Mouse (Mus musculus): ENCODE data around the gene Arhgef40. TPM values are rescaled to one million over a fixed set of nuclear protein-coding genes. Genes with fewer than 3 reads are reported as not detected.

Arhgef40 gene
- polyA plus RNA-seq, 1 experiment from 2014 or later = 36.4 TPM

DNA sequence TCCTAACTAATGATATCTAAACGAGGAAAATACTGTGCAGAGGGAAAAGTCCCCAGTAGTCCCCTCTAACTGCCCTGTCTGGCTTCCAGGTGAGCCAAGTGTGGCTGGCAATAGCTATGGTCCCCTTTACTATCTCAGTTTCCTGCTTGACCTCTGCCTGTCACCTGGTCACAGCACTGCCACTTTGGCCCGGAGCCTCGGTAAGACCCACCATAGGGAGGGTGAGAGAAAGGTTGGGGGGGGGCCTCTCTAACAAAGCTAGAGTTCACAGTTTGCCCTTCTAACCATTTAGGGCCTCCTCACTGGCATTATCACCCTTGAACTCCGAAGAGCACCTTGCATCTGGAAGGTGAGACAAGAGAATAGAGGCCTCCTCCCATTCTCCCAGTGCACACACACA, 33.1 kb downstream of the Arhgef40 start:
- H3K4me1 ChIP-seq (replicated peaks; ENCODE audit: control insufficient read depth, insufficient read depth) = peaks cover 13% of the 10 kb centered on the region; the same call in 1 of the 2 replicates
- no peak overlapping the region for H3K4me2 ChIP-seq (replicated peaks; ENCODE audit: low read depth)
- no peak overlapping the region for H3K4me3 ChIP-seq (ENCODE audit: low read depth, low read length)
- H3K27me3 ChIP-seq (ENCODE audit: control insufficient read depth, insufficient read depth, low read length) = no peaks in the 10 kb centered on the region
- TF ChIP-seq EP300 (optimal IDR thresholded peaks at IDR 0.05) (no peak), CTCF (IDR thresholded peaks at IDR 0.05; ENCODE audit: low read depth) (no peak)
- H3K36me3 ChIP-seq (ENCODE audit: control insufficient read depth, insufficient read depth, low read length) = no peaks in the 10 kb centered on the region
- ATAC-seq (ENCODE audit: low FRiP score, low TSS enrichment) (no peak), DNase-seq (ENCODE audit: low spot score) (no peak)
- no peaks in the 10 kb centered on the region for H3K9me3 ChIP-seq (ENCODE audit: control insufficient read depth, low read length)
- H3K9ac ChIP-seq (ENCODE audit: low read length) = no peak overlapping the region
- 77% methylated on average over 4 of the region's 4 CpGs for WGBS
- H3K27ac ChIP-seq (replicated peaks) = no peak overlapping the region

- WGBS = 82% methylated on average over 15 of the region's 15 CpGs
- H3K9ac ChIP-seq (ENCODE audit: low read length) = peak overlapping the region; percentile 95; the same call in 1 of the 2 replicates
Observed at GRCm38 (mm10) chr14:52018248-52019050, 33.9 kb downstream of the Arhgef40 start.

DNA sequence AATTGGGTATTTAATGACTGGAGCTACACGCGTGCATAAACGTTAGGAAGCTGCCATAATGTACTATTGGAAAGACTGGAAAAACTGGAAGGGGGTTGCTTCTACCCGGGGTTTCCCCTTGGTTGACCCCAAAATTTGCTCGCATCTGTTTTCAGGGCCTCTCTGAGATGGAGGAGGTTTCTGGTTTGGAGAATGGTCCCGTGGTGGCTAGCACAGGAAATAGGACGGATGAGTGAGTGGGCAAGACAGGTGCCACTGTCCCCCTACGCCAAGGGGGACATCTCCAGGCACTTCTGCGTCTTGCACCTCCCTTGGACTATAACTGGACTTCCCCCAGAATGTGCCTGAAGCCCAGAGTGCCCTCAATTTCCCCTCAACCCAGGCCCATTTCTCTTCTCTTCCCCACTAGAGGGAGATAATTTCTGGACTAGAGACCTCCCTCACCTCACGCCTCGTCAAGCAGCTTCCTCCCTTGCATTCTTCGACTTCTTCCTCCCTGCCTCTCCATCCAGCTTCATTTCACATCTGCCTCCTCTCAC, 34.6 kb downstream of the Arhgef40 start:
- Histone ChIP-seq H3K9me3 (ENCODE audit: control insufficient read depth, low read length) (no peaks in the 10 kb centered on the region), H3K27ac (replicated peaks) (peak overlapping the region; percentile 100), H3K36me3 (ENCODE audit: control insufficient read depth, insufficient read depth, low read length) (no peaks in the 10 kb centered on the region), H3K9ac (ENCODE audit: low read length) (peak overlapping the region; percentile 95), H3K27me3 (ENCODE audit: control insufficient read depth, insufficient read depth, low read length) (no peaks in the 10 kb centered on the region), H3K4me3 (ENCODE audit: low read depth, low read length) (peak overlapping the region; percentile 71), H3K4me1 (replicated peaks; ENCODE audit: control insufficient read depth, insufficient read depth) (peaks cover 13% of the 10 kb centered on the region; the same call in 1 of the 2 replicates), H3K4me2 (replicated peaks; ENCODE audit: low read depth) (peak overlapping the region; percentile 75)
- ATAC-seq (ENCODE audit: low FRiP score, low TSS enrichment) = peak; percentile 0; the same call in 1 of the 2 replicates
- DNase-seq (ENCODE audit: low spot score) = no peak
- no peak; the same call in 1 of the 2 replicates for TF ChIP-seq CTCF (IDR thresholded peaks at IDR 0.05; ENCODE audit: low read depth)
- no peak for TF ChIP-seq EP300 (optimal IDR thresholded peaks at IDR 0.05)
- WGBS = 24% methylated on average over 12 of the region's 12 CpGs

More at GRCm38 (mm10) chr14:52018248-52019050, 33.9 kb downstream of the Arhgef40 start:
- peak overlapping the region; percentile 100; the same call in 1 of the 2 replicates for H3K27ac ChIP-seq (replicated peaks)
- DNase-seq (ENCODE audit: low spot score) = no peak
- H3K36me3 ChIP-seq (ENCODE audit: control insufficient read depth, insufficient read depth, low read length) = no peaks in the 10 kb centered on the region
- peaks cover 13% of the 10 kb centered on the region; the same call in 1 of the 2 replicates for H3K4me1 ChIP-seq (replicated peaks; ENCODE audit: control insufficient read depth, insufficient read depth)
- peak overlapping the region; percentile 75 for H3K4me2 ChIP-seq (replicated peaks; ENCODE audit: low read depth)
- no peak for ATAC-seq (ENCODE audit: low FRiP score, low TSS enrichment)
- TF ChIP-seq EP300 (optimal IDR thresholded peaks at IDR 0.05) (no peak), CTCF (IDR thresholded peaks at IDR 0.05; ENCODE audit: low read depth) (no peak)
- peak overlapping the region; percentile 71; the same call in 1 of the 2 replicates for H3K4me3 ChIP-seq (ENCODE audit: low read depth, low read length)
- no peaks in the 10 kb centered on the region for H3K27me3 ChIP-seq (ENCODE audit: control insufficient read depth, insufficient read depth, low read length)
- H3K9me3 ChIP-seq (ENCODE audit: control insufficient read depth, low read length) = no peaks in the 10 kb centered on the region

DNA sequence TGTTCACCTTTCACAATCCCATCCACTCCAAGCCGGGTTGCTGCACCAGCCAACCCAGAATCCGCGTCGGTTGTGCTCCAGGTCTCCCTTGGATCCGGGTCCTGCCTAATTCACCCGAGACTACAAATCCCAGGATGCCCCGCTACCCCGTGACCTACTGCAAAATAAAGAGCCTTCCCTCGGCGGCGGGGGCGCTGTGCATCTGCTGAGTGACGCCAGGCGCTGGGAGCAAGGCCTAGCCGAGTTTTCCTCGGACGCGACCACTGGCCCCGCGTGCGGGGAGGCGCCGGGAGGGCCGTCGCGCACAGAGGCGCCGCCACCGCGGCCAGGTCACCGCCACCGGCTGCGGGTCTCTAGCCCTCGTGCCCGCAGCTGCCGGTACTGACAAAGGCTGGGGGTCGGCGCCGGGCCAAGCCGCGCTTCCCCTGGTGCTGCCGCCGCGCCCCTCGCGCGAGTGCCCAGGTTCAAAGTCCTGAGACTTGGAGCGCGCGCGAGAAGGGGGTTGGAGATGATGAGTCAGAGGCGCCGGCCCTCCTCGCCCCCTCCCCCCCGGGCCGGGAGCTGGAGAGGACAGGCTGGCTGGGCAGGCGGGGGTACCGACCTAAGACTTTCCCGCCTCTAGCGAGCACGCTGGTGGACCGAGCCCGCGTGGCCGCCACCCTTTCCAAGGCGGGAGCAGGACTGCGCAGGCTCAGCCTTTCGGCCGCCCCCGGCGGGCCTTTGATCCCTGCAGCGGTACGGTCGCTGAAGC, 35.2 kb downstream of the Arhgef40 start:
- peaks cover 13% of the 10 kb centered on the region; the same call in 1 of the 2 replicates for H3K4me1 ChIP-seq (replicated peaks; ENCODE audit: control insufficient read depth, insufficient read depth)
- H3K9me3 ChIP-seq (ENCODE audit: control insufficient read depth, low read length) = no peaks in the 10 kb centered on the region

DNA sequence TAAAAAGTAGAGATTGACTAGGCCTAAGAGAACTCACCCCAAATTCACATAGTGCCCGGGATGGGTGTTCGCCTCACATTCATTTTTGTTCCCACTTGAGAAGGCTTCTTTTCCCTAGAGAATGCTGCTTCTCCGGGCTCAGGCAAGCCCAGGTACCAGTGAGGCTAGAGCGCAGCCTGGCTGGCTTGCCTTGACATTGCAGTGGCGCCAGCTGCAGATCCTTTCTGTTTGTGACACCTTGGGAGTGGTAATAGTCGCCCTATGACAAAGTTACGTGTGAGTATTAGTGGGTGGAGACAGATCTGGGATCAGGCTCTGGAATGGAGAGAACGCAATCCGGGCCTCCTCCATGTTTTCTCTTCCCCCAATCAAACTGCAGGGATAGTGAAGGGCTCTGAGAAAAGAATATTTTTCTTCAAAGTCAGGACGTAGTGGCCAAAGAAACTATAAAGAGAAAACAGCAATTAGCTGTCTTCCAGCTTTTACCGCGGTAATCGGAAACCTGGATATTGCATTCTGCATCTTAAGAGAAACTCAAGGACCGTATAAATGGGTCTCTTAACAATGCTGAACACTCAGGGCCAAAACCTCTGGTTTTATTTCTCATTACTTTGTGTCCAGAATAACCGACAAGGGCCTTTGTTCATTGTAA, 36.1 kb downstream of the Arhgef40 start, which contains the start of gene Zfp219:
Gene Zfp219, minus strand, starts transcription at position 248 of the 652 bp plus-strand sequence.
- peak within 1 kb of the TSS; percentile 75 for H3K4me2 ChIP-seq (replicated peaks; ENCODE audit: low read depth)
- H3K36me3 ChIP-seq (ENCODE audit: control insufficient read depth, insufficient read depth, low read length) = no peaks in the 10 kb centered on the region
- DNase-seq (ENCODE audit: low spot score) (peak; percentile 89), ATAC-seq (ENCODE audit: low FRiP score, low TSS enrichment) (peak; percentile 86)
- H3K4me3 ChIP-seq (ENCODE audit: low read depth, low read length) = peak within 1 kb of the TSS; percentile 71
- H3K9ac ChIP-seq (ENCODE audit: low read length) = peak within 1 kb of the TSS; percentile 95
- peaks cover 9% of the 10 kb centered on the region; the same call in 1 of the 2 replicates for H3K4me1 ChIP-seq (replicated peaks; ENCODE audit: control insufficient read depth, insufficient read depth)
- H3K27me3 ChIP-seq (ENCODE audit: control insufficient read depth, insufficient read depth, low read length) = no peaks in the 10 kb centered on the region
- H3K9me3 ChIP-seq (ENCODE audit: control insufficient read depth, low read length) = no peaks in the 10 kb centered on the region
- peak within 1 kb of the TSS; percentile 100 for H3K27ac ChIP-seq (replicated peaks)
- peak; percentile 87 for TF ChIP-seq CTCF (IDR thresholded peaks at IDR 0.05; ENCODE audit: low read depth)
- TF ChIP-seq EP300 (optimal IDR thresholded peaks at IDR 0.05) = no peak
- 4% methylated on average over 15 of the region's 15 CpGs for WGBS

More for the DNA sequence above, 35.2 kb downstream of the Arhgef40 start:
- peak; percentile 88 for ATAC-seq (ENCODE audit: low FRiP score, low TSS enrichment)
- no peaks in the 10 kb centered on the region for H3K27me3 ChIP-seq (ENCODE audit: control insufficient read depth, insufficient read depth, low read length)
- H3K9ac ChIP-seq (ENCODE audit: low read length) = peak overlapping the region; percentile 95
- peak overlapping the region; percentile 75 for H3K4me2 ChIP-seq (replicated peaks; ENCODE audit: low read depth)
- under 1% methylated on average over 70 of the region's 74 CpGs for WGBS
- TF ChIP-seq CTCF (IDR thresholded peaks at IDR 0.05; ENCODE audit: low read depth) (peak; percentile 67), EP300 (optimal IDR thresholded peaks at IDR 0.05) (peak; percentile 65)
- no peaks in the 10 kb centered on the region for H3K36me3 ChIP-seq (ENCODE audit: control insufficient read depth, insufficient read depth, low read length)
- DNase-seq (ENCODE audit: low spot score) = peak; percentile 98
- H3K4me3 ChIP-seq (ENCODE audit: low read depth, low read length) = peak overlapping the region; percentile 71
- H3K27ac ChIP-seq (replicated peaks) = peak overlapping the region; percentile 100

Measured in stomach, postnatal 0 days (tissue).